Mouse (Mus musculus): ENCODE measurements around the gene Mrpl49.

Gene Mrpl49

GRCm38 (mm10) chr19:6057313-6058096 is at the start of gene Mrpl49, which contains the start of gene Fau:
Gene Mrpl49 (minus strand): TSS chr19:6057785.
Gene Fau (plus strand): TSS chr19:6057844.
- DNase-seq (ENCODE audit: low read depth), result peak; percentile 94

GRCm38 (mm10) chr19:6105586-6105985 is 48.0 kb upstream of the Mrpl49 start, which contains the start of gene Naaladl1:
Gene Naaladl1 (plus strand): TSS chr19:6105782.
- DNase-seq (ENCODE audit: low read depth), result no peak

- no peak for DNase-seq (ENCODE audit: low read depth)
Measured at GRCm38 (mm10) chr19:6104476-6104875, 46.9 kb upstream of the Mrpl49 start.

- no peak for DNase-seq (ENCODE audit: low read depth)
Measured at GRCm38 (mm10) chr19:6102169-6102853, 44.7 kb upstream of the Mrpl49 start.

- DNase-seq (ENCODE audit: low read depth), result no peak
Measured at GRCm38 (mm10) chr19:6101186-6101585, 43.6 kb upstream of the Mrpl49 start.

- no peak for DNase-seq (ENCODE audit: low read depth)
Measured at GRCm38 (mm10) chr19:6097847-6098246, 40.3 kb upstream of the Mrpl49 start.

GRCm38 (mm10) chr19:6094119-6094518 is 36.5 kb upstream of the Mrpl49 start, which contains the start of gene AC131692.1:
Gene AC131692.1 (plus strand): TSS chr19:6094419.
- no peak for DNase-seq (ENCODE audit: low read depth)

GRCm38 (mm10) chr19:6088841-6089240 is 31.3 kb upstream of the Mrpl49 start:
- DNase-seq (ENCODE audit: low read depth), result no peak

- DNase-seq (ENCODE audit: low read depth), result no peak
Measured at GRCm38 (mm10) chr19:6085417-6085879, 27.9 kb upstream of the Mrpl49 start.

GRCm38 (mm10) chr19:6084478-6085248 is 27.1 kb upstream of the Mrpl49 start, which contains the start of the genes Zfpl1 and Cdca5:
Gene Zfpl1 (minus strand): TSS chr19:6084956.
Gene Cdca5 (plus strand): TSS chr19:6084983.
- DNase-seq (ENCODE audit: low read depth), result peak; percentile 97

- no peak for DNase-seq (ENCODE audit: low read depth)
Measured at GRCm38 (mm10) chr19:6082156-6082555, 24.6 kb upstream of the Mrpl49 start, which contains the start of gene Gm28374. Gene Gm28374 (minus strand): TSS chr19:6082256.

GRCm38 (mm10) chr19:6079983-6080480 is 22.4 kb upstream of the Mrpl49 start, which contains the start of gene Tmem262:
Gene Tmem262 (plus strand): TSS chr19:6080033.
- no peak for DNase-seq (ENCODE audit: low read depth)

- DNase-seq (ENCODE audit: low read depth), result peak; percentile 89
Measured at GRCm38 (mm10) chr19:6076564-6077393, 19.2 kb upstream of the Mrpl49 start, which contains the start of gene Vps51. Gene Vps51 (minus strand): TSS chr19:6077231.

GRCm38 (mm10) chr19:6073889-6074288 is 16.3 kb upstream of the Mrpl49 start:
- DNase-seq (ENCODE audit: low read depth), result no peak

GRCm38 (mm10) chr19:6071261-6071660 is 13.7 kb upstream of the Mrpl49 start:
- no peak for DNase-seq (ENCODE audit: low read depth)

GRCm38 (mm10) chr19:6070571-6071250 is 13.1 kb upstream of the Mrpl49 start:
- DNase-seq (ENCODE audit: low read depth), result no peak

GRCm38 (mm10) chr19:6069851-6070250 is 12.3 kb upstream of the Mrpl49 start:
- no peak for DNase-seq (ENCODE audit: low read depth)

- DNase-seq (ENCODE audit: low read depth), result no peak
Measured at GRCm38 (mm10) chr19:6068951-6069350, 11.4 kb upstream of the Mrpl49 start.

- DNase-seq (ENCODE audit: low read depth), result peak; percentile 88
Measured at GRCm38 (mm10) chr19:6067724-6068415, 10.3 kb upstream of the Mrpl49 start, which contains the start of gene Tm7sf2. Gene Tm7sf2 (minus strand): TSS chr19:6068373.

Measured in c-Kit-positive CD71-negative TER-119-negative erythroid progenitor cells, embryonic 14.5 days (primary cell).